Mouse (Mus musculus) hindlimb bud, embryonic 11.5 days (tissue): Measurements from ENCODE around the gene Fchsd2.

Experiments used
- DNase-seq: peaks from one replicate; pipeline ENCODE4 v3.0.0-alpha.2; 2012; ENCODE audit warnings: low read depth, low spot score; ENCODE audit errors: extremely low spot score

Gene Fchsd2

GRCm38 (mm10) chr7:101092618-101093017 lies at the start of gene Fchsd2:
TSS of gene Fchsd2 (plus strand) at chr7:101092863.
- DNase-seq = no peak

- DNase-seq = no peak
Observed at GRCm38 (mm10) chr7:101043846-101044541, 48.7 kb upstream of the Fchsd2 start.

- DNase-seq = no peak
Observed at GRCm38 (mm10) chr7:101048247-101048646, 44.4 kb upstream of the Fchsd2 start.

- DNase-seq = no peak
Observed at GRCm38 (mm10) chr7:101049326-101050087, 43.2 kb upstream of the Fchsd2 start.

- no peak for DNase-seq
Observed at GRCm38 (mm10) chr7:101050724-101051550, 41.7 kb upstream of the Fchsd2 start.

GRCm38 (mm10) chr7:101051551-101052221 lies 41.0 kb upstream of the Fchsd2 start:
- peak; percentile 82 for DNase-seq

GRCm38 (mm10) chr7:101053136-101053535 lies 39.5 kb upstream of the Fchsd2 start:
- DNase-seq = no peak

GRCm38 (mm10) chr7:101057309-101057708 lies 35.4 kb upstream of the Fchsd2 start:
- no peak for DNase-seq

GRCm38 (mm10) chr7:101059188-101059587 lies 33.5 kb upstream of the Fchsd2 start:
- DNase-seq = no peak

GRCm38 (mm10) chr7:101060476-101060875 lies 32.2 kb upstream of the Fchsd2 start:
- DNase-seq = no peak

- peak; percentile 31 for DNase-seq
Observed at GRCm38 (mm10) chr7:101061381-101061780, 31.3 kb upstream of the Fchsd2 start.

GRCm38 (mm10) chr7:101062246-101062645 lies 30.4 kb upstream of the Fchsd2 start:
- DNase-seq = no peak

GRCm38 (mm10) chr7:101063523-101063922 lies 29.1 kb upstream of the Fchsd2 start:
- no peak for DNase-seq

- DNase-seq = no peak
Observed at GRCm38 (mm10) chr7:101064697-101065688, 27.7 kb upstream of the Fchsd2 start.

- no peak for DNase-seq
Observed at GRCm38 (mm10) chr7:101066009-101066408, 26.7 kb upstream of the Fchsd2 start.

GRCm38 (mm10) chr7:101066650-101067346 lies 25.9 kb upstream of the Fchsd2 start:
- DNase-seq = no peak

- no peak for DNase-seq
Observed at GRCm38 (mm10) chr7:101067521-101067920, 25.1 kb upstream of the Fchsd2 start.

GRCm38 (mm10) chr7:101069271-101069670 lies 23.4 kb upstream of the Fchsd2 start:
- DNase-seq = no peak

GRCm38 (mm10) chr7:101070406-101070805 lies 22.3 kb upstream of the Fchsd2 start:
- no peak for DNase-seq
